Mouse (Mus musculus) liver (tissue): Measurements from ENCODE around the gene Sh3bp2.
A peak's percentile ranks its signal among the peaks of the same experiment; 100 is the strongest.
"Not testable (repeated sequence)": the region's sequence is repeated elsewhere in the genome, so short reads cannot be mapped to it uniquely, and the experiment has no call there.

Experiments used
- DNase-seq: peaks from one replicate; pipeline ENCODE4 v3.0.0-alpha.2; 2020; ENCODE audit warnings: mixed read lengths

Sh3bp2 gene

DNA sequence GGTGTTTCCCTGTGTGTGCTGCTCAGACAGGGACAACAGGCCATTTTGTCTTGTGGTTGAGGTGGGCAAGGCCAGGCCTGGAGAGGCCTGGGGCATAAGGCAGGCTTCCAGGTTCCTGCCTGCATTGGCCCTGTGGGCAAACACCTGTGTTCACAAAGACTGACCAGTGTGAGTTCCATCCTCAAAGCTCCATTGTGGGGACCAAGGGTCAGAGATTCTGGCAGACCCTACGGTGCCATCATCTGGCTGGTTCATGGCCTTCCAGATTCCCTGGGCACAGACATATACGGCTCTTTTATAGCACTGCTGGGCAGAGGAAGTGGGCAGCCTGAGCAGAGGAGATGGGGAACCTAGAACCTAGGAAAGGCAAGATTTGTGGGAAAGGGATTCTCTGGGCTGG lies 1.7 kb downstream of the Sh3bp2 start:
- no peak for DNase-seq

- DNase-seq, result no peak
Measured at GRCm38 (mm10) chr5:34528724-34529123, 3.1 kb downstream of the Sh3bp2 start.

DNA sequence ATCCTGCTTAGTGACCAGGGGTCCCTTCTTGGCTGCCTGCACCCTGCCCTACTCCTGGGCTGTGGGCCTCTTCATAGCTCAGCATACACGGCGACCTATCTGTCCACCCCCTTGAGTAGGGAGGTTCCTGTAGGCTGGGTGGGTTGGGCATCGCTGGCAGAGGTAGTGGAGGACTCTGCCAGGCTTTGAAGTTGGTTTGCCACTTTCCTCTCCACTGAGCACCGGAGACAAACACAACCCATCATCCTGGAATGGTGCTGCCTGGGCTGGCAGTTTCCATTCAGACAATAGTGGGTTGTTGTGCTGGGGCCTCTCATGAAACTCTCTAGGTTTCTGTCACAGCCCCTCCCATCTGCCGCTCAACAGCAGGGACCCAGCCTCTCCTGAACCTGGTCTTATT lies 4.5 kb downstream of the Sh3bp2 start:
- DNase-seq, result no peak

DNA sequence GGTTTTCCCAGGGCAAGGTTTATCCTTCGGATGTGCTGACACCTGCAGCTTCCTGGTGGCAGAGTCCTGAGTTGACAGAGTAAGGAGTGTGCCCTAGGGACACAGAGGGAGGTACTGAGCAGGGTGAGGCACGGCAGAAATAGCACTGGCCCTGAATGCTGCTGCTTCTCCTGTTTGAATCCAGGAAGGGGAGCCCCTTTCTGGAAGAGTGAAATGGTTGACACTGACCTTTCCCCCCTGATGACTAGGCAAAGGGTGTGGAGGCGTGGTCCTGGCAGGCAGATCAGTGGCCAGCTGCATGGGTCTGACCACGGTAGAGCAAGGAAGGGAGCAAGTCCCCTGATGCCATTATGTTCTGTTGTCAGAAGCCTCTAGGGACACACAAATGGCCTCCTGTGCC lies 5.0 kb downstream of the Sh3bp2 start:
- peak; percentile 20 for DNase-seq

GRCm38 (mm10) chr5:34533066-34533465 lies 7.4 kb downstream of the Sh3bp2 start:
- DNase-seq, result no peak

DNA sequence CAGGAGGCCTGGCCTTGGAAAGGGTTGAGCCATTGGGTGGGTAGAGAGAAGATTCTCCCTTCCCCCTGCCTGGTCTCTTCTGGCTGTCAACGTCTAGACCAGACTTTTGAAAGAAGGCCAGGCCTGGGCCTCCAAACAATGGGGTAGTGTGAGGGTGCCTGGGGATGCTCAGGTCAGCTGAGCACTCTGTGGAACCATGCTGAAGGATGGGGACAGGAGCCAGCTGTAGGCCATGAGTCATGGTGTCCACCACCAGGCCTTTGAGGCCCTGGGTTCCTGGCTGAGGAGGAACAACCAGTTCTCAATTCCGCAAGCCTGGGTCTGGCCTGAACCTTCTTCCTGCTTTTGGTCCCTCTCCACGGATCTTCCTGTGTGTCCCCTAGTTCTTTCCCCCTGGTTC lies 8.2 kb downstream of the Sh3bp2 start:
- DNase-seq, result peak; percentile 11

DNA sequence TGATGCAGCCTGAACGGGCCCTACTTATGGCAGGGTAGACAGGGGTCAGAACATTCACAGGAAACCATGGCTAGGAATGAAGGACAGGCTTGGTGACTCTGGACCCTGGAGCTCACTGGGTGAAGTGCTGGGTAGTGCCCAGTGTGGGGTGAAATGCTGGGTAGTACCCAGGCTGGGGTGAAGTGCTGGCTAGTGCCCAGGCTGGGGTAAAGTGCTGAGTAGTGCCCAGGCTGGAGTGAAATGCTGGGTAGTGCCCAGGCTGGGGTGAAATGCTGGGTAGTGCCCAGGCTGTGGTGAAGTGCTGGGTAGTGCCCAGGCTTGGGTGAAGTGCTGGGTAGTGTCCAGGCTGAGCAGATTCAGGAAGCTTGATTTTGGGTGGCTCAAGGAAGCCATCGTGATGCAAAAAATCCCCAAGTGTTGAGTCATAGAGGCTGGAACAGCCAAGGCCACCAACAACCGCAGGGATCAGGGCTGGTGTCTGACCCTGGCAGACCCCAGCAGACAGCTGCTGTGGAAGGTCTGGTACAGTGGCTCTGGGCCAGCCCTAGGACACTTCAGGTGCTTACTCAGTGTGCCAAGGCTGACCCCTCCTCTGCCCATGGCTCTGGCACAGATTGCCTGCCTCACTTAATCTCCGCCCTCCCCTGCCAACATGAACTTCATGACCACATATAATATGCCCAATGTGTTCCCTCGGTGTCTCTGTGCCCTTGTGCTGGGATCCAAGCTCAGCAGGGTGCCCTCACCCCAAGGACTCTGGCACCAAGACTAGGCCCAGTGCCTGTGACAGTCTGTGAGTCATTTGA lies 9.3 kb downstream of the Sh3bp2 start:
- DNase-seq, result no peak

- DNase-seq, result no peak
Measured at GRCm38 (mm10) chr5:34535831-34536230, 10.2 kb downstream of the Sh3bp2 start.

GRCm38 (mm10) chr5:34538079-34538478 lies 12.4 kb downstream of the Sh3bp2 start:
- DNase-seq, result no peak

GRCm38 (mm10) chr5:34538527-34538926 lies 12.9 kb downstream of the Sh3bp2 start:
- DNase-seq, result peak; percentile 53

DNA sequence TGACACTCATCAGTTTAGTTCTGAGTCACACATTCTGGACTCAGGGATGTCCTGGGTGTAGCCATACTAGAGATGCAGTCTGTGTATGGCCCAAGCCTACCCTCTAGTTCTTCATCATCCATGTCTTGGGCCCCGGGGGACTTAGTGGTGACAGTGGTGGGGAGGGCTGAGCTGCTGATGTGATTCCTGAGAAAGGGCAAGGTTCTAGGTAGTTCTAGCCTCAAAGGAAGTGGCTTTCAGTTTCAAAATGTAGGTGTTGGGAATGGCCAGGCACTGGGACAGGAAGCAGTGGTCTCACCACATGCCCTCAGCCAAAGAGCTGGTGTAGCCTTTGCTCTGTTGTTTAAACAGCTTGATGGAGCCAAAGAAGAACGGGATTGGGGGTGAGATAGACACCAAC lies 13.5 kb downstream of the Sh3bp2 start:
- DNase-seq, result no peak

DNA sequence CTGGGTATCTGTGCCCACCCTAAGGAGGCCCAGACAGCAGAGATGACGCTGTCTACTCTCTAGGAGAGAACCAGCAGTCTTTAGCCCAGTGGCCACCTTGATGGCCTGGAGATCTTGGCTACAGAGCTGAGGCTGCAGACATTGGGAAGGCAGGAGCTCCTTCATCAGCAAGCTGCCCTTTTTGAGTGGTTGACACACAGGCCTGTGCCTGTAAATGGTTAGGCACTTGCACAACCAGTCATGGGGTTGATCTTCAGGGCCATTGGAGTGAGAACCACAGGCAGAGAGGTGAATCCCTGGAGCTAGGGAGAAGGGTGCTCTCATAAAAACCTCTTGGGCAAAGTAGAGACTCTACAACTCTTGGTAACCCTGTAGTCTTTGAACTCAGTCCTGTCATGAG lies 16.5 kb downstream of the Sh3bp2 start:
- DNase-seq, result no peak

GRCm38 (mm10) chr5:34543114-34543513 lies 17.5 kb downstream of the Sh3bp2 start:
- peak; percentile 43 for DNase-seq

- DNase-seq, result peak; percentile 65
Measured at GRCm38 (mm10) chr5:34547410-34547809, 21.8 kb downstream of the Sh3bp2 start.

DNA sequence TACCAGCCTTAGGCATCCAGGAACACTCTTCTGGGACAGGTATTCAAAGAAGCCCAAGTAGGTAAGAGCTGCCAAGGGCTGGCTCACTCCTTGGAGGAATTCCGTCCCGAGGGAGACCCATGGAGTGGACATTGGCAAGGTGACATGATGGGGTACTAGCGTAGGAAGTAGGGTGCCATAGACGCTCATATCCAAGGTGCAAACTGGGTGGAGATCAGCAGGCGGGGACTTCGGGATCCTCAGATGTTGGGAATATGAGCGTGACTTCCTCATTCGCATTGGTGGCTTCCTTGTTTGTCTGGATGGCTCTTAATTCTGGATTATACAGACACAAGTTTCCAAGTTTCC lies 23.5 kb downstream of the Sh3bp2 start:
- DNase-seq, result no peak

- peak; percentile 78 for DNase-seq
Measured at GRCm38 (mm10) chr5:34549483-34550221, 24.0 kb downstream of the Sh3bp2 start.

DNA sequence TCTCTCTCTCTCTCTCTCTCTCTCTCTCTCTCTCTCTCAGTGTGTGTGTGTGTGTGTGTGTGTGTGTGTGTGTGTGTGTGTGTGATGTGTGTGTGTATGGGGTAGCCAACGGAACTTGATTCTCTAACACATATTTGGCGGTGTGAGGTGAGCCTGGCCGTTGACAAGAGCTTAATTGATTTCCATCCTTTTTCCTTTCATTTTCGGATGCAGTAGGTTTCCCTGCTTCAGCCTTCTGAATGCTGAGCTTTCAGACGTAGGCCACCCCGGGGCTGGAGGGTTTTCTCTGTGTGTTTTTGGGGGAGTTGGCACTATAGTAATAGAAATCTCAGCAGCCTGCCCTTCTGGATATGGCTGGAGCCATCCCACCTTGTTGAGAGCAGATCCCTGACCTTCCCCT lies 24.6 kb downstream of the Sh3bp2 start:
- DNase-seq, result no peak

- no peak for DNase-seq
Measured at GRCm38 (mm10) chr5:34551821-34552220, 26.2 kb downstream of the Sh3bp2 start.

DNA sequence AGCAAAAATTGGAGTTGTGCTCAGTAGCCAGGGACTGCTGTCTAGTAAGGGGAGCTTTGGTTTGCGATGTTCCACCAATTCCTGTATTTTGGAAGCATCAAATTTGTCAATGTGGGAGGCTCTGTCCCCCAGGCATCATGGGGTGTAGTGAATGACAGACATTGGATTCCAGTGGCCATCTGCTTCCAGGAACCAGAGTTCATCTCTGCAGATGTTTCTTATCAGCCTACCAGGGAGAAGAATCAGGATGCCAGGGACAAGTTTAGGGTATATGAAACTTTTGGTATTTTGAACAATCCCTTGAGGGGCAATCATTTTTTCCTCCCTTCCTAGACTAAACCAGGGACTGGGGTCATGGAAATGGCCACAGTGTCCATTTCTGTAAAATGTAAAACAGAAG lies 38.2 kb downstream of the Sh3bp2 start:
- DNase-seq, result no peak

GRCm38 (mm10) chr5:34564291-34564690 lies 38.7 kb downstream of the Sh3bp2 start:
- peak; percentile 31 for DNase-seq

DNA sequence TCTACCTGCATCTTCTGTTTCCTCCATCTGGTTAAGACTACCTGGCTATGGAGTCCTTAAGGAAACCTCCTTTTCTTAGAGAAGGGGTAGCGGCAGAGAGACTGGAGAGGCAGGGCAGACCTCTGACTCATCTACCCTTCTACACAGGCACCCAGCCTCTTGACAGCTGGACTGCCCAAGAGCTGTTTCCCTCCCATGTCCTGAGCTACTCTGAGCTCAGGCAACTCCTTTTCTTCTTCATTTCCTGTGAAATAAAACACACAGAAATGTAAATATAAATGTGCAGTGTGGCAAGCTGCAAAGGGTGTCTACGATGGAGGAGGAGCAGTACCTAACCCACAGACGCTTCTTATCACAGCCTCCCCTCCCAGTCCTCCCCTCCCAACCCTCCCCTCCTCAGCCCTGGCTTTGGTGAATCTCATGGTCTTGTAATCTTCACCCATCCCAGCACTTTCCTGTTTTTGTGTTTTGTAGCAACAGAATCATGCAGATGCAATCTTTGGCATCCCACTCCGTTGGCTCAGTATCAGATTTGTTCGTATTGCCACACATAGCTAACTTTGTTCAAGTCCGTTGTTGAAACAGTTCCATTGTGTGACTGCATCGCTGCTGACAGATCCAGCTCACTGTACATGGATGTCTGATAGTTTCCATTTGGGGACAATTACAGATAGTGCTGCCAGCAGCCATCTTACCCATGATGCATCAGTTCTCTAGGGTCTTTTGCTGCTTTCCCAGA lies 40.1 kb downstream of the Sh3bp2 start:
- peak; percentile 77 for DNase-seq

DNA sequence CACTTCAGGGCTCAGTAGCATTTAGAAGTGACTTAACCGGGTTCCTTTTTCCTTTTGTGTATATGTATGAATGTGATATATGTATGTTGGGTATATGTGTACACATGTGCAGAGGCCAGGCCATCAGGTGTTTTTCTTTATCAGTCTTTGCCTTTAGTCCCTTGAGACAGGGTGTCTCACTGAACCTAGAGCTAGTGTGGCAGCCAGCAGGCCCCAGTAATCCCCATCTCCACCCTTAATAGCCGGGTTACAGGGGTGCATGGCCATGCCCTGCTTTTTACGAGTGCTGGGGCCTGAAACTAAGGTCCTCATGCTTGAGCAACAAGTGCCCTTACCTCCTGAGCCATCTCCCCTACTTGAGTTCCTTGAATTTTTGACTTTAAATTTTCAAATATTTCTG lies 45.9 kb downstream of the Sh3bp2 start:
- DNase-seq, result peak; percentile 63

GRCm38 (mm10) chr5:34572568-34572967 lies 46.9 kb downstream of the Sh3bp2 start:
- DNase-seq, result not testable (repeated sequence)
